Mouse (Mus musculus): ENCODE results near the gene Cebpg.

The Cebpg gene

GRCm38 (mm10) chr7:35056436-35056864, at the start of gene Cebpg:
Gene Cebpg, minus strand, starts transcription at chr7:35056573.
- DNase-seq (ENCODE audit: low read depth in 1 of 2, low spot score in 2 of 2): peak; percentile 91 to 96

- no peak for DNase-seq (ENCODE audit: low read depth in 1 of 2, low spot score in 2 of 2)
These were observed 43.2 kb upstream of the Cebpg start for GRCm38 (mm10) chr7:35099528-35099927.

DNA sequence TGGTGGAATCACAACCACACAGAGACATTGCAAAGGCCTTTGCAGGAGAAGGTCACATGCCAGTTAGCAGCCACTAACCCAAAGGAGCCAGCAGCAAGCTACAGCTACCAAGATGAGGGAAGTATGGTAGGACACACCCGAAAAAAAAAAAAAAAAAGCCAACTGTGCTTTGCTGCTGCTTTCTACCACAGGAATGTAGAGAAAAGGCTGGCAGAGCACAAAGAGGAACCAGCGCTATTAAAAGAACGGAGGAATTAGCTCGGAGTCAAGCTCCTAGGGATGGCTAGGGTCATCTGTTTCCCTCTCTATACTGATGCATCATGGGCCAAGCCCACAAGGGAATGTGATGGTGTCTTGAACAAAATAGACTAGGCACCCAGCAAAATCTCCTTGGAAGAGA, 42.4 kb upstream of the Cebpg start:
- no peak for DNase-seq (ENCODE audit: low read depth in 1 of 2, low spot score in 2 of 2)

- DNase-seq (ENCODE audit: low read depth in 1 of 2, low spot score in 2 of 2): no peak
These were observed 38.8 kb upstream of the Cebpg start for GRCm38 (mm10) chr7:35094975-35095678.

GRCm38 (mm10) chr7:35090550-35090949, 34.2 kb upstream of the Cebpg start:
- no peak for DNase-seq (ENCODE audit: low read depth in 1 of 2, low spot score in 2 of 2)

GRCm38 (mm10) chr7:35086271-35086861, 30.0 kb upstream of the Cebpg start:
- DNase-seq (ENCODE audit: low read depth in 1 of 2, low spot score in 2 of 2): no peak

GRCm38 (mm10) chr7:35084565-35085360, 28.4 kb upstream of the Cebpg start:
- no peak for DNase-seq (ENCODE audit: low read depth in 1 of 2, low spot score in 2 of 2)

DNA sequence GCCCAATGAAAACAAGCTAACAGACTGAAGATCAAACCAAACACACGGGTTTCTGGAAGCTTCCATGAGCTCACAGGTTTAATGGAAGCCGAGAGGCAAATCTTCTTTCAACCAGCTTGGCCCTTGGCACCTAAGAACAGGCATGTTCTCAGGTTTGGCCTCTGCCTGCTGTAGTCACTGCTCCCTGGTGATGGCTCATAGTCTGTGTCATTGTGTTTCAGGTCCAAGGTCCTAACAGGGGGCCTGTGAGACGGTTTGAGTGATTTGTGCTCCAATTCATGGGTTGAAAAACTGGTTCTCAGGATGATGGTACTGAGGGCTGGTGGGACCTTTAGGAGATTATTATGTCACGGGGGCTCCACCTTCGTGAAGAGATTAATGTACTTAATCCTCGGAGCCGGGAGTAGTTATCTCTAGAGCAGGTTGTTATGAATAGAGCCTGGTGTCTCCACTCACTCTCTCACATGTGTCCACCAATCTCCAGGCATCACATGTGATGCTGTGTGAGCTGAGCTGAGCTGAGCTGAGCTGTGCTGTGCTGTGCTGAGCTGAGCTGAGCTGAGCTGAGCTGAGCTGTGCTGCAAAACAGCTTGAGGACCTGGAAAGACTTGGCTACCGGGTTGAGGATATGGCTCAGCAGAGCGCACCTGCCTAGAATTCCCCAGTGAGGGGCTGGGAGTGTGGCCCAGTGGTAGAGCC, 25.2 kb upstream of the Cebpg start:
- no peak for DNase-seq (ENCODE audit: low read depth in 1 of 2, low spot score in 2 of 2)

GRCm38 (mm10) chr7:35080843-35081338, 24.5 kb upstream of the Cebpg start:
- DNase-seq (ENCODE audit: low read depth in 1 of 2, low spot score in 2 of 2): peak in 1 of 2 experiments; percentile 29

DNA sequence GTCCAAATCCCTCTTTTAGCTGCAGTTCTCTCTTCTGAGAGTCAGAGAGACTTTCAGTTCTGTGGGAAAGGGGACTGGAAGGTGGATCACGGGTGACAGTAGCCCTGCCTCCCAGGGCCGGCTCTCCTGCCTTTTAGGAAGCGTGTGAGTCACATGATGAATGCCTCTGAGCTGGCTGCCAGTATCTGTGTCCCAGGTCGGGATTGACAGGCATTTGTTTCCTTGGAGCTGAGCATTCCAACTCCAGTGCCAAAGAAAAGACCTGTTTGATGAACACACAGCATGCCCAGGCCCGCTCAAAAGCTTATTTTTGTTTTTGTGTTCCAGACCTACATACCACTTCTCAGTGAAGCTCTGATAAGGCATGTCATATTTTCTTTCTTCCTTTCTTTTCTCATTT, 20.3 kb upstream of the Cebpg start:
- no peak for DNase-seq (ENCODE audit: low read depth in 1 of 2, low spot score in 2 of 2)

GRCm38 (mm10) chr7:35066640-35067212, 10.4 kb upstream of the Cebpg start:
- DNase-seq (ENCODE audit: low read depth in 1 of 2, low spot score in 2 of 2): peak in 1 of 2 experiments; percentile 22

DNA sequence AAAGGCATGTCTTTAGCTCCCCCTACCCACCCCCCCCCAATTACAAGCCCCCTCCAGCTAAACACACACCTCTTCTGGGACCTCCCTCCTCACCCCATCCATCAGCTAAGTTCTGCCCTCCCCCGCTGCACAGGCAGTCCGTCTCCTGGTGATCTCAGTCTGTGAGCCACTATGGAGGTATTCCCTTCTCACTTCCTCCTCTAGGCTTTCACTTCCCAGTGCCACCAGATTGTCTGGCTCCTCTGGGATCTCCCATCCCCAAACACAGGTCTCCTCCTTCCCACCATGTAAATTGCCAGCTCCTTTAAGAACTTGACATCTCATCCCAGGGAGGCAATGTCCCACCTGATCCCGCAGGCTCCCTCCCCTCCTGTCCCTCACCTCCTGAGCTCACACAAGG, 9.6 kb upstream of the Cebpg start:
- peak; percentile 24 to 32 for DNase-seq (ENCODE audit: low read depth in 1 of 2, low spot score in 2 of 2)

DNA sequence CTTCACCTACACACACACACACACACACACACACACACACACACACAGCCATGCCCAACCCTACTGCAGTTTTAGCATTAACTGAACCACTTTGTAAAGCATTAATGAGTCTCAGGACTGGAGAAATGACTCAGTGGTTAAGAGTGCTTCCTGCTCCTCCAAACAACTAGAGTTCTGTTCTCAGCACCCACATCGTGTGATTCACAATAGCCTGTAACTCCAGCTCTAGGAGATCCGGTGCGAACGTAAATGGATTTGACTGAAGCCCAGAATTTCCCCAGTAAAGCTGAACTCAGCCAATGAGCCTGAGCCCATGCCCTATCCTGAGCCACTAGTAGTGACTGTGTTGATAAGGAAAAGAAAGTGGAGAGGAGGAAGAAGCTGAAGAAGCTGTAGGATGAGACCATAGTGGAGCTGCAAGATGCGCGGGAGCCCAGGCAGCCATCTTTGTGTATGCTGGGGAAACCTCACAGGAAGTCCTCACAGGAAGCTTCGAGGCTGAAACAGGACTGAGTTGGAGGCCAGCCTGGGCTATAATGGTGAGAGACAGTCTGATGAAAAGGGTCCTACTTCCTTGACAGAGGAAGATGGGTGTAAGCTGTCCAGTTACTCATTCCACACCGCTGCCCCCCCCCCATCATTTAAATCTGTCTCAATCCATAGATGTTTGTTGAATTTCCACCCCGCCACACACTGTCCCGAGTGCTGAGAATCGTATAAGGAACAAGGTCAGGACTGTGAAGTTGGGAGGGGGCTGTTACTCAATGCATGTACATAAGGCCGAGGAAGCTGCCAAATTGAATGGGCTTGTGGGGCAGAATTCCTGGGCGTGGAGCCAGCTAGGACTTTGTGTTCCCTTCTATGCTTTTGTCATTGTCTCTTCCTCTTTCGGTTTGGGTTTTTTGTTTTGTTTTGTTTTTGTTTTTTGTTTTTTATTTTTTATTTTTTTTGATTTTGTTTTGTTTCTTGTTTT, 8.2 kb upstream of the Cebpg start:
- DNase-seq (ENCODE audit: low read depth in 1 of 2, low spot score in 2 of 2): peak; percentile 67 to 73

GRCm38 (mm10) chr7:35059467-35059866, 3.1 kb upstream of the Cebpg start:
- DNase-seq (ENCODE audit: low read depth in 1 of 2, low spot score in 2 of 2): no peak

- no peak for DNase-seq (ENCODE audit: low read depth in 1 of 2, low spot score in 2 of 2)
These were observed 2.0 kb upstream of the Cebpg start for GRCm38 (mm10) chr7:35058329-35058728.

DNA sequence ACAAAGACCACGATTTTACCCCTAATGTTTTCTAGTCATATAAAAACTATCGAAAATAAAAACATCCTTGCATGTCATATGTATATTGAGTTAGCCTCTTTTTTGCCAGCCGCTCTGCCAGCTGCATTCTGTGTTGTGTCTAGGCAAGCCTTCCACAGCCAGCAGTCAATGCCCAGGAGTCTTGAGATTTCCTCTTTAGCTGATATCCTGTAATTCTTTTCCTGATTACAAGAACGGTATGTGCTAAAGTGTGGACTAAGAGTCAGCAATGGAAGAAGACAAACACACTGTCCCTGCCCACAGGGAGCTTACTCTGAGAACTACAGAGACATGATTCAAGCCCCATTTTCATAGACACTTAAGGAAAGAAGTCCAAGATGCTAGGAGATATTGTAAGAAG, 1.2 kb upstream of the Cebpg start:
- no peak for DNase-seq (ENCODE audit: low read depth in 1 of 2, low spot score in 2 of 2)

DNA sequence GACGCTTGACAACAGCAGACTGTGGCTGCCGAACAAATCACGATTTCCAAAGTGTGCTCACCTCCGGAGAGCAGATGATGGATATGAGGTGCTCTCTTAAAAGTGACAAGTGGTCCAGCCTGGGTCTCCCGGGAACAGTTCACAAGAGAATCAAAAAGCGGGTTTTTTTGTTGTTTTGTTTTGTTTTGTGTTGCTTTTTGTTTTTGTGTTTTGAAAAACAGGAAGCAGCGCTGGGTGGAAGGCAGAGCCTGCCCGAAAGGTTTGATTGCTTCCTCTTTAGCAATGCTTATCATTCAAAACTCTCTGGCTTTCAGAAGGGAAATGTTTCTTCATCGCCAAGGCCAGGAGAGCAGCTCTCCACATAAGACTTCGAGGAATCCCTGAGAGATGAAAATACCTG, 626 bp upstream of the Cebpg start:
- DNase-seq (ENCODE audit: low read depth in 1 of 2, low spot score in 2 of 2): peak; percentile 36 to 49

DNA sequence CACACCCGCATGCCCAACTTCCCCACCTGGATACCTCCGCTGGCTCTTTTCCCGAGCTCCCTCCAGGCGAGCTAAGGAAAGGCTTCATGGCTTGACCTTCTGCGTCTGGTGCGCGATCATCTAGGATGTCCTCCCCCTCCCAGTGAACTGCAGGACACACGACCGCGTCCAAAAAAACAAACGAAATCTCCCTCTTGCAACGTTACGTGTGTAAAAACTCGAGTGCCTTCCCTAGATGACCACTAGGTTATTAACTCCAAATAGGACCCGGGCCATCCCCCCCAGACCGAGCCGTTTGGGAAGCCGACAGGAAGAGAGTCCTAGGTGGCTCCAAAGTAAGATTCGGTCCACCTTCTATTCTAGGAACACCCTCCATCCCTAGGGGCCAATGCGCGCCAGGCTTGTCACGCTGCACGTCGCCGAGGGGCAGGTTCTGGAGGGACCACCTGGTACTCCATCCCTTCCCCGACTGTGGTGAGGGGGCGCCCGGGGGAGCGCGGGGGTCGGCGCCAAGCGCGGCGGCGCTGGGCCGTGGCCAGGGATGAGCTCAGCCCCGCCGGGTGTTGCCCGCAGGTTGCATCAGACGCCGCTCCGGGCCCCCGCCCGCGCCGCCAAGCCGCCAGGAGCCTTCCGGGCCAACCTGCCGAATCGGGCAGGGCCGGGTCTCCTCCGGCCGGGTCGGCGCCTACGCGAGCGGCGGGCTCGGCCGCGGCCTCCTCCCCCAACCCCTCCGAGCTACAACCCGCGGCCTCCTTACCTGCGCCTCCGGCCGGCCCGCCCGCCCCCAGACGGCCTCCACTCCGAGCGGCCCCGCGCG, 546 bp downstream of the Cebpg start:
- DNase-seq (ENCODE audit: low read depth in 1 of 2, low spot score in 2 of 2): no peak
